In the genomic region with DNA sequence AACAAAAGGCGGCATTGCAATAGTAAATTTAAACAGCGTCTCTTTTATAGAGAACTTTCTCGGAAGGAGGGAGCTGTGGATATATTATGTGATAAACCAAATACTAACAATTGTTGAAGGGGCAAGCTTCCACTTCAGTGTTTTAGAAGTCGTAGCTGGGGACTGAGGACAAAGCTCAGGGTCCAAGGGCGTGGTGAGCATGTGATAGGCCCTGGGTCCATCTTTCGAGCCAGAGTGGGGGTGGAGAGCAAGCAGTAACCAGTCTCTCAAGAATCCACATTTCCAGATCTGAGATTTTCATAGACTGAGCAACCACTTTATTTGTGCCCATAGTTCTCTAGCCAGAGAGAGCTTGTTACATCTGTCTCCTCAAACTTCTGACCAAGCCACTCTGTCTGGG, we compare ENCODE assay signal across 23 mouse cellular contexts.
DNase-seq lines count a peak whose midpoint lies in the region; ATAC-seq lines count a peak whose summit lies in the region.
"Had no signal": no experiment of that assay in that cellular context is flagged by ENCODE, and none has a peak within 500 bp of the region (broad histone marks: within the 10 kb centered on the region; RNA-seq: fewer than 3 reads in every experiment).

No protein-coding gene starts in this region.

- no peak overlapping the region for H3K4me3 ChIP-seq in heart, embryonic 10.5 days
- H3K4me3 ChIP-seq in heart, embryonic 12.5 days = no peak overlapping the region
- H3K4me3 ChIP-seq: embryonic facial prominence, embryonic 10.5 days; embryonic facial prominence, embryonic 12.5 days; forebrain, embryonic 13.5 days; forebrain, embryonic 15.5 days had no signal

- H3K27me3 ChIP-seq in heart, embryonic 10.5 days (ENCODE audit: insufficient read depth, poor library complexity, severe bottlenecking) = no peaks in the 10 kb centered on the region
- 0 out of 2 replicates have a peak, but pooled peaks cover 4% of the 10 kb centered on the region for H3K27me3 ChIP-seq in heart, embryonic 12.5 days (replicated peaks)
- H3K27me3 ChIP-seq: CH12.LX; embryonic facial prominence, embryonic 12.5 days; forebrain, embryonic 13.5 days; forebrain, embryonic 15.5 days; Patski had no signal

- 64% methylated on average over 6 of the region's 6 CpGs for WGBS in heart, embryonic 10.5 days
- 63% methylated on average over 6 of the region's 6 CpGs for WGBS in heart, embryonic 12.5 days

- ATAC-seq in heart, embryonic 12.5 days (ENCODE audit: insufficient number of reproducible peaks, low FRiP score) = no peak
- ATAC-seq: activated CD4-positive, CD25-positive, alpha-beta regulatory T cell, adult 4 months; CD4-positive, CD25-positive, alpha-beta regulatory T cell, adult 4 months; forebrain, embryonic 13.5 days; forebrain, embryonic 15.5 days; Patski had no signal

- H3K9ac ChIP-seq in heart, embryonic 12.5 days = no peak overlapping the region
- H3K9ac ChIP-seq: embryonic facial prominence, embryonic 12.5 days; forebrain, embryonic 13.5 days; forebrain, embryonic 15.5 days had no signal

- DNase-seq in heart, embryonic 10.5 days (ENCODE audit: low spot score) = no peak
- peak; percentile 8 for DNase-seq in kidney, adult 9 months
- DNase-seq in kidney, postnatal 25 days = no peak
- no peak for DNase-seq in ovary, adult 18-20 months (ENCODE audit: low spot score)
- DNase-seq: adrenal gland, adult 8-10 months; adrenal gland, postnatal 14 days; adrenal gland, postnatal 36 days; B cell, adult 2 months; cerebellum, adult 11-12 months; cerebellum, adult 2 months; cerebellum, adult 9-10 months; cerebellum, postnatal 10 days; cerebellum, postnatal 25 days had no signal

- H3K4me2 ChIP-seq in heart, embryonic 12.5 days = no peak overlapping the region
- H3K4me2 ChIP-seq: embryonic facial prominence, embryonic 12.5 days; forebrain, embryonic 13.5 days; forebrain, embryonic 15.5 days had no signal

- H3K36me3 ChIP-seq in heart, embryonic 10.5 days = no peaks in the 10 kb centered on the region
- no peaks in the 10 kb centered on the region for H3K36me3 ChIP-seq in heart, embryonic 12.5 days
- H3K36me3 ChIP-seq: embryonic facial prominence, embryonic 10.5 days; embryonic facial prominence, embryonic 12.5 days; forebrain, embryonic 15.5 days; G1E had no signal

- H3K4me1 ChIP-seq in heart, embryonic 10.5 days = peaks cover 31% of the 10 kb centered on the region
- H3K4me1 ChIP-seq in heart, embryonic 12.5 days (replicated peaks) = peaks cover 31% of the 10 kb centered on the region
- H3K4me1 ChIP-seq: embryonic facial prominence, embryonic 10.5 days; embryonic facial prominence, embryonic 12.5 days; forebrain, embryonic 13.5 days; forebrain, embryonic 15.5 days had no signal

- no peaks in the 10 kb centered on the region for H3K9me3 ChIP-seq in heart, embryonic 10.5 days
- no peaks in the 10 kb centered on the region for H3K9me3 ChIP-seq in heart, embryonic 12.5 days (replicated peaks)
- H3K9me3 ChIP-seq: embryonic facial prominence, embryonic 10.5 days; embryonic facial prominence, embryonic 12.5 days; forebrain, embryonic 13.5 days; forebrain, embryonic 15.5 days had no signal

- H3K27ac ChIP-seq in heart, embryonic 10.5 days = peak overlapping the region; percentile 49; the same call in 1 of the 2 replicates
- H3K27ac ChIP-seq in heart, embryonic 12.5 days (ENCODE audit: poor library complexity, severe bottlenecking) = no peak overlapping the region
- H3K27ac ChIP-seq: embryonic facial prominence, embryonic 10.5 days; embryonic facial prominence, embryonic 12.5 days; forebrain, embryonic 13.5 days; forebrain, embryonic 15.5 days had no signal
